Mouse (Mus musculus) ES-CJ7 (cell line): Measurements from ENCODE around the gene Nkx2-2.

Source experiments
- DNase-seq: peaks from one replicate; pipeline ENCODE4 v3.0.0; 2011; ENCODE audit warnings: low read depth, low spot score

Nkx2-2 gene

DNA sequence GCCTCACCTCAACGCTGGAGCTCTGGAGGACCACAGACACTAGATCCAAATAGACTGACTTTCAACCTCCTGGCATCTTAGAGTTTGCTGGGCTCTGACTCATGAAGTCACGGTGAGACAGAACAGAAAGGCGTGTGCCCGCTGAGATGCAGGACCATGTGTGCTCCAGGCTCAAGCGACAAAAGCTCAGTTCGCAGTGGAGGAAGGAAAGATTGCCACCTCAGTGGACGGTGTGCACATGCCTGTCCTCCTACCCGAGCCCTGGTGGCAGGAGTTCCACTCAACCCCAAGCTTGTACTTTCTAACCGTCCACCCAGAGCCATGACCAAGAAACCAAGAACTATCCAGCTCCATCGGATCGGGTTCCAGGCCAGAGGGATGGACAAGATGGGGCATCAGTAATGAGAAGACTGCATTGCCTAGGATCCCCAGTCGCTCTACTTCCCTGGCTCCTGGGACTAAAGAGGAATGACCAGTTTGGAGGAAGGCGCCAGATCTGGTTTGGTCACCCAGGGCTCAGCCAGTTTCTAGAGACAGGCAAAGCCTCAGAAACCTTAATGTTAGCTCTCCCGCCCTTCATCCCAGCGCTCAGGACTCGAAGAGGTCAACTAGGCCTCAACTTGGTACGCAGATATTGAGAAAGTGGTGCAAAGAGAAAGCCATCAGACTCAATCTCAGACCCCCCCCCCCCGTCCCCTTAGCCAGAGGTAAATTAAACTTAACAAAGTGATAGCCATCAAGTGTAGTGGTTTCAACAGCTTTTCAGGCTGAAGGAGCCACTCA, 11.9 kb downstream of the Nkx2-2 start:
- DNase-seq, result peak; percentile 24

- peak; percentile 14 for DNase-seq
Observed at GRCm38 (mm10) chr2:147181304-147181665, 12.8 kb downstream of the Nkx2-2 start.

GRCm38 (mm10) chr2:147180649-147181303, 13.3 kb downstream of the Nkx2-2 start:
- DNase-seq, result peak; percentile 26

DNA sequence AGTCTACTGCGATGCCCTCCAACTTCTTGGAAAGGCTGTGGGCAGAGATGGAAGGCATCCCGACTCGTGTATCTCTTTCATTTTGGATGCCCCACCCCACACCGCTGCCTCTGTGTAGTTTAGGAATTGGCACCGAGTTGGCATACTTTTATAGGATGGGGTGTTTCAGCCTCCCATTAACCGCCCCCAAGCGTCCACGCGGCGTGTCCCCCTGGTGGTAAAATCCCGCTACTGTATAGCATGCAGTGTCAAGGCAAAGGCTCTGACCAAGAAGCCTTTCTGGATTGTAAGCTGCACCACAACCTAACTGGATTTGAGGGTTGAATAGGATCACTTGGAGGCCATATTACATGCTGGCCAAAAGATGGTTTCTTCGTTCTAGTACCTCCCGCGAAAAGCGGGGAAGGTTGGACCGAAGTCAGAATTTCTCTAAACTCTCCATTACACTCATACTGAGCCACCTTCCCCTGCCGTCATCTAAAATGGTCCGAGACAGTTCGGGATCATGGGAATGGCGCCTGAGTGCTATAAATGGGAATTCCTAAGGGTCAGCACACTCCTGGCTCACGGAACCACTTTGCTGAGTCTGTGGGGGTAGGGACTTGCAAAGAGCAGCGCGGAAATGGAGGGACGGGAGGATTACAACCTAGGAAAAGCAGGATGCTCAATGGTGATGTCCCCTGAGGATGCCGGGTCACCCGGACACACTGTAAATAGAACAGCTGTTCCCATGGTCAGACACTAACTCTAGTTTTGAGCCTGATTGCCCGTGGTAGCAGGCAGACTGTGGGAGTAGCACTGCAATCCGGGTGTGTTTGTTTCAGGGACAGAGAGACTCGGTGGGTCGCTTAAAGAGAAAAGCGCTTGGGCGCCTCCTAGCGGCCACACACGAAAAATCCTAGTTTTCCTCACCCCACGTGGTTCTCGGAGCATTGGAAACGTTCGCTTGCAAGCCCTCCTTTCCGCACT, 15.7 kb downstream of the Nkx2-2 start:
- peak; percentile 89 for DNase-seq

DNA sequence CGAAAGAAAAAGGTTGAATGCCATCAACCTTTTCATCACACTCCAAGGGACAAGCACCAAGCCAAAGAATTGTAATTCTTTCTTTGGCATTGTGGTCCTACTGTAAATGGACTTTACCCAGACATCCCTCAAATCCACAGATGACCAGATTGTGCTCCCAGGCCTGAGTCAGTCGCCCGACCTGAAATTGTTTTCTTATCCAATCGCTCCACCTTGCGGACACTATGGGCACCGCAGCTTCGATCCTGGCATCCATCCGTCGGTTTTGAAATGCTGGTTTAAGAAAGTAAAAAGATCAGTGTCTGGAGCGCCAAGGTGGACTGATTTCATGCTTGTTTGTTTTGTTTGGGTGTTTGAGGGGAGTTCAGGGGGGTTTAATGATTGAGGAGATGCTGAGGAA, 16.4 kb downstream of the Nkx2-2 start:
- peak; percentile 75 for DNase-seq

- no peak for DNase-seq
Observed at GRCm38 (mm10) chr2:147175296-147175695, 18.7 kb downstream of the Nkx2-2 start.

DNA sequence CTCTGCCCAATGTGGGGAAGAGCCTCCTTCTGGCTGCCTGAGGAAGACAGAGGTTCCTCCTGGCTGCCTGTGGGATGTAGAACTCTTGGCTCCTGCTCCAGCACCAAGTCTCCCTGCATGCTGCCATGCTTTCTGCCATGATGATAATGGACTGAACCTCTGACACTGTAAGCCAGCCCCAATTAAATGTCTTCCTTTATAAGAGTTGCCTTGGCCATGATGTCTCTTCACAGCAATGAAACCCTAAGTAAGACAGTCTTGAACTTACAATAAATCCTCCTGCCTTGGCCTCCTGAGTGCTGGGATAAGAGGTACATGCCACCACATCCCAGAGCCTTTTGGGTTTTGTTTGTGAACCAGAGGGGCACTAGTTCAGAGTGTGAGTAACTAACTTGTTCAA, 20.3 kb downstream of the Nkx2-2 start:
- DNase-seq, result no peak

GRCm38 (mm10) chr2:147170538-147170937, 23.5 kb downstream of the Nkx2-2 start:
- DNase-seq, result peak; percentile 39

GRCm38 (mm10) chr2:147165863-147166262, 28.2 kb downstream of the Nkx2-2 start:
- no peak for DNase-seq

DNA sequence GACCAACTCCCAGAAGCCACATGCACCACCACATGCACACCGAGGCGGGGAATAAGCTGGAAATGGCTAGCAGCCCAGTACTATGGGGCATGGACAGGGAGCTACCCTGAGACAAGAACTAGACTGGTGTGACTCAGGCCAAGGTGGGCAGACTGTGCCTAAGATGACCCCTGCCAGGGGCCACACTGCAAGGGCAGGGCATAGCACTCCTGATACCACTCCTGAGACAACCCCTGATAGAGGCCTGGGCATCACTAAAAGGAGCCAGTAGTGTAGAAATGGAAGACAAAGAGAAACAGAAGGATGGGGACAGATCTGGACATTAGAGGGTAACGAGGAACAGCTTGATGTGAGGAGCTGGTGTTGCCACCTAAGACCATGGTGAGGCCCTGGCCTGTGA, 28.7 kb downstream of the Nkx2-2 start:
- no peak for DNase-seq

DNA sequence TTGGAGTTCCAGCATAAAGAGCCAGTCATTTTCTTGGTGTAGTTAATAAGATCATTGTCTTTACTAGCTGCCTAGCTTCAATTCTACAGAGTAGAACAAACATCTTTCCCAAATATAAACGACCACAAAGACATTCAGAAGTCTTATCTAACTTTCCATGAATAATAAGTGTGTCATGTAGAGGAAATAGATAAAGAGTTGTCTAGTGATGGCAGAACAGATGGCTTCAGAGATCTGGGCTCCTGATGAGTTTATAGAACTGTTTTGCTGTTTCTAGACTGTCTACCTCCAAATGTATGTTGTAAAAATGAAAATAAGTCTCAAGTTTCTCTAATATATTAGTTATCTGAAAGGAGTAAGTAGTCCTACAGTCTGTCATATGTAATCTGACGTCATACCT, 41.5 kb downstream of the Nkx2-2 start:
- DNase-seq, result no peak
